Mouse (Mus musculus) kidney, postnatal 0 days (tissue): ENCODE results near the gene Mob3b. TPM values are rescaled to one million over a fixed set of nuclear protein-coding genes. Genes with fewer than 3 reads are reported as not detected.

Experiments
- ATAC-seq: fragments of 200-750 bp; cut with Nextera tagmentation; replicated peaks from 2 replicates; pipeline ENCODE4 v1.8.0; 2017; ENCODE audit warnings: low read depth, moderate number of reproducible peaks, moderate TSS enrichment, moderate library complexity; ENCODE audit not compliant: low FRiP score
- DNase-seq: peaks from one replicate; pipeline ENCODE4 v3.0.0-alpha.2; 2016; ENCODE audit warnings: low spot score
- H3K27ac ChIP-seq: fragments of 300-500 bp; sonication (generic); 2 replicates; pipeline ENCODE4 v1.5.1; 2014; ENCODE audit warnings: mild to moderate bottlenecking
- H3K27me3 ChIP-seq: fragments of 300-500 bp; sonication (generic); 2 replicates; pipeline ENCODE4 v1.6.1; 2014; ENCODE audit warnings: low read length, mixed read lengths; ENCODE audit not compliant: insufficient read depth
- H3K36me3 ChIP-seq: fragments of 300-500 bp; sonication (generic); 2 replicates; pipeline ENCODE4 v1.6.1; 2014; ENCODE audit warnings: low read length, mixed read lengths; ENCODE audit not compliant: insufficient read depth
- H3K4me1 ChIP-seq: fragments of 300-500 bp; sonication (generic); replicated peaks from 2 replicates; pipeline ENCODE4 v1.6.1; 2014; ENCODE audit warnings: antibody characterized with exemption, low read length, mixed read lengths; ENCODE audit not compliant: insufficient read depth
- H3K4me2 ChIP-seq: fragments of 300-500 bp; sonication (generic); 2 replicates; pipeline ENCODE4 v1.6.1; 2014; ENCODE audit warnings: mild to moderate bottlenecking, low read length, moderate library complexity, mixed read lengths
- H3K4me3 ChIP-seq: fragments of 300-500 bp; sonication (generic); replicated peaks from 2 replicates; pipeline ENCODE4 v1.5.1; 2014; ENCODE audit warnings: low read depth, low read length
- H3K9ac ChIP-seq: fragments of 300-500 bp; sonication (generic); 2 replicates; pipeline ENCODE4 v1.6.1; 2014; ENCODE audit warnings: low read depth, low read length
- H3K9me3 ChIP-seq: fragments of 300-500 bp; sonication (generic); replicated peaks from 2 replicates; pipeline ENCODE4 v1.6.1; 2016; ENCODE audit warnings: low read length, inconsistent platforms, mixed read lengths
- CTCF ChIP-seq: IDR thresholded peaks from 2 replicates; pipeline ENCODE4 v1.5.1; 2016; ENCODE audit warnings: antibody characterized with exemption, low read depth, mild to moderate bottlenecking, moderate library complexity
- WGBS: fragments of 180-500 bp; shearing (Covaris S2); extraction: QIAGEN DNeasy Blood & Tissue Kit; methylation state at CpG from one replicate; pipeline ENCODE4 v1.1.7; 2014; 5-methylcytosine and 5-hydroxymethylcytosine counted together
- polyA plus RNA-seq: library from polyadenylated mRNA; unstranded; fragments of >200 nt; fragmentation: Nextera tagmentation; extraction: Ambion mirVana; gene quantifications from 2 replicates; pipeline ENCODE4 v1.2.1, GENCODE M21; 2015

Mob3b gene
- polyA plus RNA-seq, 1 experiment from 2014 or later: 13.1 TPM

DNA sequence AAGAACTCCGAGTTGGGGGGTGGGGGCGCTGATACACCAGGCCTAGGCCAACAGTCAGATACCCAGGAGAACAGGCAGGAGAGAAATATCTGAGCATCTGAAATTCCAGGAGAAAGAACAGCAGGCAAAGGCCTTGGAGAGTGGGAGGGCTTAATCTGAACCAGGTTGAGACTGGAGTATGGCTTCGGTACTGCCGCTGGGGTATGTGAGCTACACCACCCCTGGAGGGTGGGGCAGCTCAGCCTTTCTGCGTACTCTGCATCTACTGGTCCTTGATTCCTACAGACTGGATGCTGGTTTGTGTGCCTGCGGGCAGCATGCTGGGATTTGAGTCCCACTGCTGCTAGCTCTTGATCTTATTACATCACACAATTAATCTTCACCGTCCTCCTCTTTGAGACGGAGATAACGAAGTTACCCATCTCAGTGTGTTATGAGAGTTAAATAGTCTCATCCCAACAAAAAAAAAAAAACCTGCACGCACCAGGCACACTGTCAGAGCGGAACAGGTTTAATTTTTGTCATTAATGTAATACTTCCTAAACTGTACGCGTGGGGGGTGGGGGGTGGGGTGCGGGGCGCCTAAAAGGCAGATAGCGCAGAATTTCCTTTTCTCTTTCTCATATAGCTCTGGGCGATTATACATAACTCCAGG lies 57.9 kb downstream of the Mob3b start:
- H3K9ac ChIP-seq: peak overlapping the region; percentile 23; the same call in 1 of the 2 replicates
- TF ChIP-seq CTCF: no peak
- 25% methylated on average over 17 of the region's 17 CpGs for whole genome bisulfite sequencing
- DNase-seq: no peak
- peaks cover 9% of the 10 kb centered on the region; the same call in 1 of the 2 replicates for H3K4me1 ChIP-seq
- no peak overlapping the region for H3K27ac ChIP-seq
- no peaks in the 10 kb centered on the region for H3K36me3 ChIP-seq
- no peaks in the 10 kb centered on the region for H3K9me3 ChIP-seq
- peak overlapping the region; percentile 27 for H3K4me3 ChIP-seq
- peak overlapping the region; percentile 66 for H3K4me2 ChIP-seq
- no peak for ATAC-seq
- no peaks in the 10 kb centered on the region for H3K27me3 ChIP-seq

DNA sequence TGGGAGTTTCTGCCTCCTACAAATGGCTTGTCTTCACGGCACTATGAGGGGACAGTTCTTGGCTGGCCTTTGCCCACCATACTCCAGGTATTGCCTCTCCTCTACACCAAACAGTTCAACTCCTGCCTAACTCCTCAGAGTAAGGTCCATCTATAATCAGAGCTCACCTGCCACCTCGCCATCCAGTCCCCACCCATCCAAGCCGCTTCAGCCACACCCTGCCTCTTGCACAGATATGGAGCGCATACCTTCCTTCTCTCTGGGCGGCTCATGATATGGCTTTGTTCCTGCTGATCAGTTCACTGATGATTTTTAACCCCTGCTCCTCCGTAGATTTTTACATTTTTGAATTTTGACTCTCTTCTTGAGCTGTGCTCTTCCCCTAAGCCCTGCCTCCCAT lies 58.7 kb downstream of the Mob3b start:
- WGBS: 90% methylated on average over 6 of the region's 6 CpGs
- peaks cover 9% of the 10 kb centered on the region; the same call in 1 of the 2 replicates for H3K4me1 ChIP-seq
- no peaks in the 10 kb centered on the region for H3K27me3 ChIP-seq
- DNase-seq: no peak
- H3K4me2 ChIP-seq: no peak overlapping the region
- no peak for ATAC-seq
- H3K27ac ChIP-seq: no peak overlapping the region
- no peak overlapping the region for H3K4me3 ChIP-seq
- no peak for TF ChIP-seq CTCF
- no peaks in the 10 kb centered on the region for H3K9me3 ChIP-seq
- no peak overlapping the region for H3K9ac ChIP-seq
- H3K36me3 ChIP-seq: no peaks in the 10 kb centered on the region

DNA sequence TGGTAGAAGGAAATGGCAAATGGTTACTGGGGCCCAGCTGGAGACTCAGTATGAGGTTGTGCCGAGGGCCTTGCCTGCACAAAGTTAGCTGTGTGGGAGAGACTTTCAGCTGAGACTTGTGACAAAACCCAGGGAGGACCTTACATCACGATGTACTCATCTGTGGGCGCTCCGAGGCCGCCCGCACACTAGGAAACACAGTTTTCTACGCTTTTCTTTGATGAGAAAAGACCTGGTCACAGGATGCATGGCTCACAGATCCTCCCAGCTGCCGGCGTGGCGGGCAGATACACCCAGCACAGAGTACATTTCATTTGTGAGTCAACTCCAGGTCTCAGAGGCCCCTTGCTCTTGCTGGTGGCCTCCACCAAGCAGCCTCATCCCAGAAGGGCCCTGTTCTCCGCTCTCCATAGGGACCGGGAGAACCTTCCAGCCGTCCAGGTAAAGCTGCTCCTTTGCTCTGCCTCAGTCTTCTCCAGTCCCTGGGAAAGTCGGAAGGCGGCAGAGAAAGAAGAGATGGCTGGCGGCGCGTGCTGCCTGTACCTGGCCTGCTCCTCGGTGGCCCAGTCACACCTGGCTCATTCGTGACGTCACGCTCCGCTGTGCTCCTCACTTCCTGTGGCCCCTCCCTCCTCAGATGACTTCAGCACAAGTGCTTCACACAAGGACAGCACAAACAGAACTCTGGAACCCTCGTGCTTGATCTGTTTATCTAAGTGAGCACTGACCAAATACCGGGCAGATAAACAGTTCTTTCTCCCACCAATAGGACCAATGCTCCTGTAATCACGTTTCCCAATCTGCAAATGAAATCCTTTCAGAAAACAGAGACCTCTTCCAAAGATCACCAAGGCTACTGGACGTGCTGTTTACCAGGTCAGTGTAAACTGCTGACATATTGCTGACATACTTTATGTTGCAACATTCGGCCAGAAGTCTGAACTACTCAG lies 60.8 kb downstream of the Mob3b start:
- whole genome bisulfite sequencing: 70% methylated on average over 28 of the region's 28 CpGs
- Histone ChIP-seq H3K9ac (no peak overlapping the region), H3K9me3 (no peaks in the 10 kb centered on the region), H3K4me2 (no peak overlapping the region), H3K4me1 (peaks cover 9% of the 10 kb centered on the region; the same call in 1 of the 2 replicates), H3K27ac (no peak overlapping the region), H3K36me3 (no peaks in the 10 kb centered on the region), H3K27me3 (no peaks in the 10 kb centered on the region), H3K4me3 (no peak overlapping the region)
- no peak for TF ChIP-seq CTCF
- no peak for DNase-seq
- peak; percentile 50; the same call in 1 of the 2 replicates for ATAC-seq

DNA sequence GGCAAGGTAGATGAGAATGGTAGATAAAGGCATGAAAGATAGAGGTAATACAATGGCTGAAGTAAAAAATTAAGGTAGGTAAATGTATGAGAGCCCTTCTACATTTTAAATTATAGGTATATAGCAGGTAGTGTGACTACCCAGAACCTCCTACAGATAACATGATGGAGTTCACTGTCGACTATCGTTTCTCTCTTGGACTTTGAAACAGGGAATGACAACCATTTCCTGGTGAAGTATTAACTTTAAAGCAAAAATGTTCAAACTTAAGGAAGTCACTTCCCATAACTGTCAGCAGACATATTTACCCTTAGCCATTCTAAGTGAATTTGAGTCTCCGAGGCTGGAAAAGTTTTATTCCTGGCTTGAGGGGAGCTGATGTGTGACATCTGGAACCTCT lies 64.8 kb downstream of the Mob3b start:
- DNase-seq (no peak), ATAC-seq (no peak)
- Histone ChIP-seq H3K27me3 (no peaks in the 10 kb centered on the region), H3K36me3 (no peaks in the 10 kb centered on the region), H3K4me3 (no peak overlapping the region), H3K27ac (no peak overlapping the region), H3K9ac (no peak overlapping the region), H3K9me3 (no peaks in the 10 kb centered on the region), H3K4me2 (no peak overlapping the region), H3K4me1 (no peaks in the 10 kb centered on the region)
- WGBS: 45% methylated on average over 3 of the region's 3 CpGs
- TF ChIP-seq CTCF: no peak

DNA sequence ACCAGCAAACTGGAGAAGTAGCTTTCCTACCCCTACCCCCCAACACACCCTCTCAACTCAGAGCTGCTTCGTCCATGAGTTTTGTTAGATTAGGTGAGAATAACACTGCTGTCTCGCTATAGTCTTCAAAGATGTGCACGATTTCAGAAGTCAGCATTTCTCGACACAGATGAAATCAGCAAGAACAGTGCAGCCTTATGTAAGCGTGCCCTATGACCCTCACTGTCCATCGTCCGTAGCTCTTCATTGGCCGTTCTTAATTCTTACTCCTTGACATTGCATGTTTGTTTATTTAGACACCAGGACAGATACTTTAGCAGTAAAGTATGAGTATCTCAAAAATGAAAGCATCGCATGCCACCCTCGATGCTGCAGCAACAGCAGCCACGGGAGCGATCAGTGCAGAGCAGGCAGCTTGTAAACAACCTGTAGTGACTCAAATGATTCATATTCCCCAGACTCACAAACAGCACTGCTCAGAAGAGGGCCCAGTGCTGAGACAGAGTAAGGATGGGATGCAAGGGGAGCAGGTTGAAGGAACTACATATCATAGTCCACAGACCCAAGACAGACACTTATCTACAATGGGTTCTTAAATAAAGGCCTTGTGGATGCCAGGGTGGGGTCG lies 66.0 kb downstream of the Mob3b start:
- no peaks in the 10 kb centered on the region for H3K9me3 ChIP-seq
- DNase-seq (no peak), ATAC-seq (no peak)
- H3K4me1 ChIP-seq: no peaks in the 10 kb centered on the region
- TF ChIP-seq CTCF: no peak
- no peaks in the 10 kb centered on the region for H3K27me3 ChIP-seq
- H3K4me3 ChIP-seq: no peak overlapping the region
- H3K9ac ChIP-seq: no peak overlapping the region
- H3K4me2 ChIP-seq: no peak overlapping the region
- WGBS: 77% methylated on average over 13 of the region's 13 CpGs
- no peak overlapping the region for H3K27ac ChIP-seq
- H3K36me3 ChIP-seq: no peaks in the 10 kb centered on the region
